Mouse (Mus musculus): Measurements from ENCODE around the gene Smad1.

The Smad1 gene

GRCm38 (mm10) chr8:79295276-79296105 is 103.8 kb downstream of the Smad1 start:
- peak; percentile 32 for DNase-seq (ENCODE audit: low read depth)

- DNase-seq (ENCODE audit: low read depth), result peak; percentile 99
Observed at GRCm38 (mm10) chr8:79294610-79295275, 104.6 kb downstream of the Smad1 start, which contains the start of gene Mmaa. Mmaa (minus strand) TSS chr8:79294937.

GRCm38 (mm10) chr8:79293841-79294240 is 105.5 kb downstream of the Smad1 start:
- DNase-seq (ENCODE audit: low read depth), result peak; percentile 47

GRCm38 (mm10) chr8:79292712-79293264 is 106.5 kb downstream of the Smad1 start:
- no peak for DNase-seq (ENCODE audit: low read depth)

- DNase-seq (ENCODE audit: low read depth), result peak; percentile 27
Observed at GRCm38 (mm10) chr8:79289592-79289991, 109.7 kb downstream of the Smad1 start.

GRCm38 (mm10) chr8:79288681-79289080 is 110.6 kb downstream of the Smad1 start:
- no peak for DNase-seq (ENCODE audit: low read depth)

Data from NIH3T3 (cell line).